Mouse (Mus musculus) neural tube, embryonic 14.5 days (tissue): ENCODE data around the gene Hs3st3a1. TPM values are rescaled to one million over a fixed set of nuclear protein-coding genes. Genes with fewer than 3 reads are reported as not detected.

Source experiments
- ATAC-seq: fragments of 200-750 bp; cut with Nextera tagmentation; 2 replicates; pipeline ENCODE4 v1.8.0; 2017; ENCODE audit warnings: low read depth, mild to moderate bottlenecking, moderate TSS enrichment, moderate library complexity
- H3K27ac ChIP-seq: fragments of 300-500 bp; sonication (generic); 2 replicates; pipeline ENCODE4 v1.5.1; 2014; ENCODE audit warnings: low read depth, mild to moderate bottlenecking, control low read depth, low read length, moderate library complexity, mixed read lengths
- H3K27me3 ChIP-seq: fragments of 300-500 bp; sonication (generic); 2 replicates; pipeline ENCODE4 v1.6.1; 2014; ENCODE audit warnings: low read length; ENCODE audit not compliant: control insufficient read depth, insufficient read depth
- H3K36me3 ChIP-seq: fragments of 300-500 bp; sonication (generic); 2 replicates; pipeline ENCODE4 v1.6.1; 2014; ENCODE audit warnings: low read length, mixed read lengths; ENCODE audit not compliant: control insufficient read depth, insufficient read depth
- H3K4me1 ChIP-seq: fragments of 300-500 bp; sonication (generic); 2 replicates; pipeline ENCODE4 v1.6.1; 2014; ENCODE audit warnings: low read length; ENCODE audit not compliant: control insufficient read depth, insufficient read depth
- H3K4me2 ChIP-seq: fragments of 300-500 bp; sonication (generic); 2 replicates; pipeline ENCODE4 v1.6.1; 2014; ENCODE audit warnings: mild to moderate bottlenecking, low read depth, low read length, control low read depth
- H3K4me3 ChIP-seq: fragments of 300-500 bp; sonication (generic); 2 replicates; pipeline ENCODE4 v1.5.1; 2014; ENCODE audit warnings: low read depth, low read length, control low read depth, mixed read lengths
- H3K9ac ChIP-seq: fragments of 300-500 bp; sonication (generic); replicated peaks from 2 replicates; pipeline ENCODE4 v1.6.1; 2014; ENCODE audit warnings: low read depth, mild to moderate bottlenecking, control low read depth, low read length, mixed read lengths
- H3K9me3 ChIP-seq: fragments of 300-500 bp; sonication (generic); 2 replicates; pipeline ENCODE4 v1.6.1; 2016; ENCODE audit warnings: low read length; ENCODE audit not compliant: control insufficient read depth
- WGBS: fragments of 180-500 bp; shearing (Covaris S2); extraction: QIAGEN DNeasy Blood & Tissue Kit; methylation state at CpG from one replicate; pipeline ENCODE4 v1.1.7; 2014; 5-methylcytosine and 5-hydroxymethylcytosine counted together
- polyA plus RNA-seq: library from polyadenylated mRNA; unstranded; fragments of >200 nt; fragmentation: Nextera tagmentation; extraction: Ambion mirVana; gene quantifications from 2 replicates; pipeline ENCODE4 v1.2.1, GENCODE M21; 2014

Gene Hs3st3a1
- polyA plus RNA-seq, 1 experiment from 2014 or later, result 1.8 TPM

GRCm38 (mm10) chr11:64523993-64524570 lies 89.0 kb downstream of the Hs3st3a1 start:
- no peak overlapping the region for H3K27ac ChIP-seq

GRCm38 (mm10) chr11:64537230-64537629 lies 102.1 kb downstream of the Hs3st3a1 start:
- Histone ChIP-seq H3K36me3 (no peaks in the 10 kb centered on the region), H3K9me3 (no peaks in the 10 kb centered on the region), H3K27me3 (no peaks in the 10 kb centered on the region), H3K4me1 (no peaks in the 10 kb centered on the region), H3K27ac (no peak overlapping the region), H3K9ac (no peak overlapping the region), H3K4me3 (no peak overlapping the region), H3K4me2 (no peak overlapping the region)
- no peak for ATAC-seq
- whole genome bisulfite sequencing, result 96% methylated on average over 3 of the region's 3 CpGs

More at GRCm38 (mm10) chr11:64523993-64524570, 89.0 kb downstream of the Hs3st3a1 start:
- H3K4me1 ChIP-seq, result no peaks in the 10 kb centered on the region
- no peak overlapping the region for H3K4me3 ChIP-seq
- WGBS, result 96% methylated on average over 8 of the region's 8 CpGs
- no peak overlapping the region for H3K4me2 ChIP-seq
- no peaks in the 10 kb centered on the region for H3K9me3 ChIP-seq
- H3K27me3 ChIP-seq, result peaks cover 3% of the 10 kb centered on the region
- no peak for ATAC-seq
- H3K36me3 ChIP-seq, result no peaks in the 10 kb centered on the region
- H3K9ac ChIP-seq, result no peak overlapping the region

DNA sequence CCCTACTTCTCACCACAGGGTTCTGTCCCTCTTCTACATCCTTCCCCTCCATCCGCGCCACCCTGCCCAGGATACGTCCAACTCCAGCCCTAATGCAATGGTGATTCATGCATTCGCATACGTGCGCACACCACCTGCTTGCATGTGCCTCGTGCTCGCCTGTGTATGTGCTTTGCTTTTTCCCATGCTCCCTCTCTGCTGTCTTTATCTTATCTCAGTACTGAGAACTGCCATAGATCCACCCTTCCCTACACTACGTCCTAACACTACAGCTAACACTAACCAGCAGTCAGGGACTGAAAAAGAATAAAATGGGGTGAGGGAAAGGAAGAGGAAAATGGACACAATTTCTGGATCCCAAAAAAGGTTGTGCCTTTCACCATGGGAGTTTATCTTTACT lies 106.7 kb downstream of the Hs3st3a1 start:
- 85% methylated on average over 9 of the region's 9 CpGs for WGBS
- no peak for ATAC-seq
- no peak overlapping the region for H3K9ac ChIP-seq
- no peaks in the 10 kb centered on the region for H3K27me3 ChIP-seq
- no peak overlapping the region for H3K4me2 ChIP-seq
- no peaks in the 10 kb centered on the region for H3K36me3 ChIP-seq
- H3K4me3 ChIP-seq, result no peak overlapping the region
- H3K27ac ChIP-seq, result no peak overlapping the region
- no peaks in the 10 kb centered on the region for H3K9me3 ChIP-seq
- 0 out of 2 replicates have a peak, but pooled peaks cover 3% of the 10 kb centered on the region for H3K4me1 ChIP-seq

DNA sequence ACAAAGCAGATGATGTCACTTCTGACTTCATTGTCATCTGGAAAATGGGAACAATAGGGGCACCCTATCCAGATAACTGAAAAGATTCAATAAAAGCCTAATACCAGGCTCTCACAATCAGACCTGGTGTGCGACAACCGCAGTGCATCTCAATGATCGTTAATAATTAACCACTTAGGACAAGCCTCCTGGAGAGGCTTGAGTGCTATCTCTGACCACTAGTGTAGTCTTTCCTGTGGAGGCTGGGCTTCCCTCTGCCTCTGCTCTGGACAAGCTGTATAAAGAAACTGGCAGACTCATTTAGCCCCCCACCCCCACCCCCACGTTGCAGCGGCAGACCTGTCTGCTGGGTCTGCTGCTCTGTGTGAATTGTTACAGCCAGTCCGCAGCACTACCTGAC lies 107.2 kb downstream of the Hs3st3a1 start:
- H3K36me3 ChIP-seq, result no peaks in the 10 kb centered on the region
- H3K9ac ChIP-seq, result no peak overlapping the region
- H3K27ac ChIP-seq, result no peak overlapping the region
- no peak for ATAC-seq
- WGBS, result 21% methylated on average over 6 of the region's 6 CpGs
- 0 out of 2 replicates have a peak, but pooled peaks cover 3% of the 10 kb centered on the region for H3K4me1 ChIP-seq
- no peak overlapping the region for H3K4me2 ChIP-seq
- H3K27me3 ChIP-seq, result no peaks in the 10 kb centered on the region
- no peaks in the 10 kb centered on the region for H3K9me3 ChIP-seq
- H3K4me3 ChIP-seq, result no peak overlapping the region

DNA sequence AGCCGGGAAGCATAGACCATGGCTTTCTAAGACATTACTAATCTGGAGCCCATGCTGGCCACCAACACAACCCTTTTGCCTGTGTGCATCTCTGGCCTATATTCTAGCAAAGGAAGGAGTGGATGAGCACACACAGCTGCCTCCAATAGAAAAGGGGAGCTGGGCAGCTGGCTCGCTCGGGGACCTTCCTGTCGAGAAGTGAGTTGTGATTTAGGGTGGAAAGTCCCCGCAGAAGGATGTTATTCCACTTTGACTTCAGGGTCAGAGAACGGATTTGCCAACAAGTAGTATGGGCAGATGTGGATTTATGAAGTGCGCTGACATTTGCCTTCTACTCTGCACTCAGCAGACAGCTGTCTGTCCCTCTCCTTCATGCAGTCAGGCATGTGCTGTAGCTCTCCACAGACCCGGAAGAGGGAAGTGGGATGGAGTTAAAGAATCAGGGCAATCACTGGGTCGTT lies 108.1 kb downstream of the Hs3st3a1 start:
- 44% methylated on average over 9 of the region's 9 CpGs for WGBS

DNA sequence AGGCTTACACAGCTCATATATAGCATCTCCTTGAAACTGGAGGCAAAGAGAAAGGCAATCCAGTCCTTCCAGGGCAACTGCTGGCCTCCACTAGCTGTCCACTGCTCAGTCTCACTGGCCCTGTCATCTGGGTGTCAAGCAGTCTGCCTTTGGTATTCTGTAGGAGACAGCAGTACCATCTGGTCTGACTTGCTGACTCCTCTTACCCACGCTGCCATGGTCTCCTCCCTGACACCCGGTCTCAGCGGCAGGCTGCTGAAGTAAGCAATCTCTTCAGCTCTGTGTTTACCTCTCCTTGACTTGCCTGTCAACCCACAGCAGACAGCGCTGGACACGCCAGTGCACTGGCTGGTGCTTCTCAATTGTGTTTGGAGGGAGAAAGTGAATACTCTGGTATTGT lies 109.1 kb downstream of the Hs3st3a1 start:
- Histone ChIP-seq H3K4me2 (no peak overlapping the region), H3K9ac (no peak overlapping the region)
- 73% methylated on average over 5 of the region's 5 CpGs for WGBS

More for the DNA sequence above, 108.1 kb downstream of the Hs3st3a1 start:
- Histone ChIP-seq H3K4me1 (0 out of 2 replicates have a peak, but pooled peaks cover 3% of the 10 kb centered on the region), H3K36me3 (no peaks in the 10 kb centered on the region), H3K4me3 (no peak overlapping the region), H3K4me2 (no peak overlapping the region), H3K9me3 (no peaks in the 10 kb centered on the region), H3K27me3 (no peaks in the 10 kb centered on the region), H3K9ac (no peak overlapping the region), H3K27ac (no peak overlapping the region)
- no peak for ATAC-seq

DNA sequence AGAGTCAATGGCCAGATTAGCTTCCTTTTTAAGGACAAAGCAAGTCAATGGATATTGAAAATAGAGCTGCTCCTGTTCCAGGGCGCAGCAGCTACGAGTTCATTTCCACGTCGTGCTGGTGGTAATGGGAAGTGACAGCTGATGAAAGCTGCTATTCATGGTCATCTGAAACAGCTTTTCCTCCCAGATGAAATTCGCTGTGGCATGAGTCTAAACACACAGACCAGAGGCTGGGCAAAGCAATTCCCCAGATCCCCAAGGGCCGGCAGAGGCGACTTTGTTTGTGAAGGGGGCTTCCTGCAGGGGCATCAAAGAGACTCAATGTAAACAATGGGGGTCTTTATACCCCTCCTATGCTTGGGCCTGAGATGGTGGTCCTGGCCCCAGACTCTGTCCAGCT lies 114.2 kb downstream of the Hs3st3a1 start:
- Histone ChIP-seq H3K4me2 (no peak overlapping the region), H3K9me3 (no peaks in the 10 kb centered on the region), H3K4me3 (no peak overlapping the region), H3K27ac (no peak overlapping the region), H3K4me1 (0 out of 2 replicates have a peak, but pooled peaks cover under 1% of the 10 kb centered on the region), H3K9ac (no peak overlapping the region), H3K27me3 (no peaks in the 10 kb centered on the region), H3K36me3 (no peaks in the 10 kb centered on the region)
- ATAC-seq, result no peak
- WGBS, result 48% methylated on average over 7 of the region's 7 CpGs

More for the DNA sequence above, 109.1 kb downstream of the Hs3st3a1 start:
- no peak overlapping the region for H3K4me3 ChIP-seq
- no peaks in the 10 kb centered on the region for H3K27me3 ChIP-seq
- no peaks in the 10 kb centered on the region for H3K9me3 ChIP-seq
- H3K27ac ChIP-seq, result no peak overlapping the region
- H3K36me3 ChIP-seq, result no peaks in the 10 kb centered on the region
- ATAC-seq, result no peak
- 0 out of 2 replicates have a peak, but pooled peaks cover 3% of the 10 kb centered on the region for H3K4me1 ChIP-seq

DNA sequence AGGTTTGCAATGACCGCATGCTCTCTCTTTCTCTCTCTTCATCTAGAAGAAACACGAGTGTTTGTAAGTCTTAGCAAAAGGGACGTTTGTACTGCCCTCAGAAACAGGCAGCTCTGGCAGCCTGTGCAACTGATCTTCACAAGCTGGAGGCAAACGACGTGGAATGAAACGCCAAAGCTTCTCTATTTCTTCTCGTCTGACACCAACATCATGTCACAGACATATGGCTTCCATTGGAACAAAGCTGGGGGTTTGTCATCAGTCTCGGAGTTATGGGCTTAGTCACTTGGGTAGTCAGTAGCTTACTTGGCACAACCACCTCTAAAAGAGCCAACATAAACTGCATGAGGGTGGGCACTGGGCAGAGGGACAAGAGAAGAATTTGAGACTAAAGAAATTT lies 114.8 kb downstream of the Hs3st3a1 start:
- H3K36me3 ChIP-seq, result no peaks in the 10 kb centered on the region
- no peak overlapping the region for H3K9ac ChIP-seq
- WGBS, result 76% methylated on average over 8 of the region's 8 CpGs
- no peak overlapping the region for H3K27ac ChIP-seq
- no peak overlapping the region for H3K4me2 ChIP-seq
- no peak for ATAC-seq
- H3K4me3 ChIP-seq, result no peak overlapping the region
- no peaks in the 10 kb centered on the region for H3K9me3 ChIP-seq
- H3K4me1 ChIP-seq, result no peaks in the 10 kb centered on the region
- H3K27me3 ChIP-seq, result no peaks in the 10 kb centered on the region

DNA sequence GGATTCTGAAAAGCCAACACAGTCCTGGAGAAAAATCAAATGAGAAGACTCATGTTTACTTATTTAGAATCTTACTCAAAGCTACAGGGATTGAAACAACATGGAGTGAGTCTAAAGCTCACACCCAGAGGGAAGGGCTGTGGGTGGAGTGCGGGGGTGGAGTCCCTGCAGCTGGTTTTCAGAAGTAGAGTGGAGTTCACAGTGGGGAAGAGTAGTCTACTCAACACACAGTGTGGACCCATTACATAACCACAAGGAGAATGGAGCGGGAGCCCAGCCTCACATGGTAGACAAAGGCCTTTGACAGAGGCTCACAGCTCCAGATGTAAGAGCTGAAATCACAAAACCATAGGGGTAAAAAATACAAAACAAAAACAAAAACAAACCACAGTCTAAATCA lies 123.2 kb downstream of the Hs3st3a1 start:
- Histone ChIP-seq H3K36me3 (no peaks in the 10 kb centered on the region), H3K4me2 (no peak overlapping the region), H3K4me1 (no peaks in the 10 kb centered on the region), H3K9me3 (no peaks in the 10 kb centered on the region), H3K27me3 (no peaks in the 10 kb centered on the region), H3K4me3 (no peak overlapping the region), H3K27ac (no peak overlapping the region), H3K9ac (no peak overlapping the region)
- no peak for ATAC-seq
- 88% methylated on average over 2 of the region's 2 CpGs for WGBS
